Mouse (Mus musculus): ENCODE results near the gene Fabp1. TPM values are rescaled to one million over a fixed set of nuclear protein-coding genes. Genes with fewer than 3 reads are reported as not detected.

Gene Fabp1
- total RNA-seq, 2 experiments from 2014 or later: not detected

Other genes with a start within 250 kb of the Fabp1 start
- gene Foxi3, start 243.3 kb upstream of the Fabp1 start, total RNA-seq (2021): not detected
- gene Thnsl2, start 55.4 kb upstream of the Fabp1 start, total RNA-seq (2021): 1 to 10 TPM; 5.9 to 6.2 TPM
- gene Krcc1, start 71.8 kb downstream of the Fabp1 start, total RNA-seq (2021): 10 to 100 TPM; 23.6 to 27.9 TPM
- gene Smyd1, start 122.4 kb downstream of the Fabp1 start, total RNA-seq (2021): 100 to 1,000 TPM; 228 to 241 TPM
- not detected for gene Cd8b1, start 123.0 kb downstream of the Fabp1 start, total RNA-seq (2021)
- gene Cd8a, start 173.6 kb downstream of the Fabp1 start, total RNA-seq (2021): under 1 TPM in 1 of 2 experiments, not detected in 1; 0.10 TPM
- 10 to 100 TPM; 58.8 to 64.5 TPM for gene Rmnd5a, start 240.8 kb downstream of the Fabp1 start, total RNA-seq (2021)

All from gastrocnemius, postnatal 14 days (tissue).